Mouse (Mus musculus) cerebellum, adult 9-11 months (tissue): Measurements from ENCODE around the gene Trpm5.

Experiments used
- DNase-seq: peaks from one replicate; pipeline ENCODE4 v3.0.0; 2022

Trpm5 gene

DNA sequence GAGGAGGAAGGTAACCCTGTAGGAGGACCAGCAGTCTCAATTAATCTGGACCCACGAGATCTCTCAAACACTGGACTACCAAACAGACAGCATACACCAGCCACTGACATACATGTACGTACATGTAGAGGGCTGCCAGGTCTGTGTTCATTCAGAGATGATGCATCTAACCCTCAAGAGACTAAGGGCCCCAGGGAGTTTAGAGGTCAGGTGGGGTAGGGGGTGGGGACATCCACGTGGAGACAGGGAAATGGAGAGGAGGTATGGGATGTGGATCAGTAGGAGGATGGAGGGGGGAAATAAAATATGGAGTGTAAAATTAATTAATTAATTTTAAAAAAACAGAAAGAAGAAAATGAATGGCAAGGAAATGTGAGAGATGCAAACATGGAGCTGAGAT, 57.7 kb downstream of the Trpm5 start:
- no peak for DNase-seq

DNA sequence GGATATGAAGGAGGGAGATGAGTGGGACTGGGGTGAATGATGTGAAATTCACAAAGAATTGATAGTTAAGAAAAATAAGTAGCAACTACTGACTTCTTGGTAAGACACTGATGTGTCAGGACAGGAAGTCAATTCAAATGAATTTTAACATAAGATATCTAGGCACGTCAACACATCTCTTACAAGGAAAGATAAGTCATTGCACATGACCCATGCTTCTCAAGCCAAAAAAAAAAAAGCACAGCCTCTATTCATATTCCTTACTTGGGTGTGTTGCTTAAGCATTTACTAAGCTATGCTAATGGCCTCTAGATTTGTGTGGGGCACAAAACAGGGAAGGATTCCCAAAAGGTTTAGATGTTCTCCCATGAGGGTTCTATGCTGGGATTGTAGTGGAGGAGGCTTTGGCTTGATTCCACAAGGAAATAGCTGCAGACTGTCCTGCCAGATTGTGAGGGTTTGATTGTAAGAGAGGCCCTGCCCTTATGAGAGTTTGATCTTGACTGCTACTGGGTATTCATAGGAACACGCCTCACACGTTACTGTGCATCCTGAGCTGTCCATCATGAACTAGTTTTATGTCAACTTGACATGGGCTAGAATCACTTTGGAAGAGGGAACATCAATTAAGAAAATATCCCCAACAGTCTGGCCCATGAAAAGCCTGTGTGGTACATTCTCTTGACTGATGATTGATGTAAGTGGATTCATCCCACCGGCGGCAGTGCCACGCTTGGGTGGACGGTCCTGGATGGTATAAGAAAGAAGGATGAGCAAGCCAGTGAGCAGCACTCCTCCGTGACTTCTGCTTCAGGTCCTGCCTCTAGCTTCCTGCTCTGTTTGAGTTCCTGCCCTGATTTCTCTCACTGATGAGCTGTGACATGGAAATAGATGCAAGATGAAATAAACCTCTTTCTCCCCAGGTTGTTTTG, 59.7 kb downstream of the Trpm5 start:
- no peak for DNase-seq

DNA sequence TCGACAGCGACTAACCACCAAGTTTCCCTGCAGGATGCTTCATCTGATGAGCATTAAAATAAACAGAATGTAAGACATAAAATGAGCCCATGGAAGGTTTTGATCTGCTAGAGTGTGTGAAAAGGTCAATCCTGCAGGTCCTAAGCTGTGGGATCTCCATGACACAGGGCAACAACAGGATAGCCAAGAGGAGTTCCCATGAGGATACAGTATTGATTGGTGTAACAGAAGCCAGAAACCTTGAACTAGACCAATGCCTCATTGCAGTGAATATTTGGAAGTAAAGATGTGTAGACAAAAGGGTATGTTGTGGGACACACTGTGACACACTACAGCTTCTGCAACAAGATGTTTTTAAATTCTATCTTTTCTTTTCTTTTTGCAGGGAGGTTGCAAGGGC, 60.3 kb downstream of the Trpm5 start:
- DNase-seq, result no peak

DNA sequence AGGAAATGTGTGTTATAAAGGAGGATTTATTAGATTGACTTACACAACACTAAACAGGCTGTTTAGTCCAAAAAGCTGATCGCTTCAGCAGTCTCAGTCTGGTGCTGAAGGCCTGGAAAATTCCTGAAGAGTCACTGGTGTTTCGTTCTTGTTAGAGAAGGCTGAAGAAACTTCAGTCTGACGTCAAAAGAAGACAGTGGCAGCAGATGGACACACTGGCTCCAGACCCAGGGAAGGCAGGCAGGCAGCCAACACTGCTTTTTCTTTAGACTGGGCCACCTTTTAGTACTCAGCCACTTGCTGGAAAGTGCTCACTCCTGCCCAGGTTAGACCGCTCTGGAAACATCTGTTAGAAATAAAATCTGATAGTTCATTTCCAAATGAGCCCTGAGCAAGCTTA, 60.9 kb downstream of the Trpm5 start:
- DNase-seq, result no peak

DNA sequence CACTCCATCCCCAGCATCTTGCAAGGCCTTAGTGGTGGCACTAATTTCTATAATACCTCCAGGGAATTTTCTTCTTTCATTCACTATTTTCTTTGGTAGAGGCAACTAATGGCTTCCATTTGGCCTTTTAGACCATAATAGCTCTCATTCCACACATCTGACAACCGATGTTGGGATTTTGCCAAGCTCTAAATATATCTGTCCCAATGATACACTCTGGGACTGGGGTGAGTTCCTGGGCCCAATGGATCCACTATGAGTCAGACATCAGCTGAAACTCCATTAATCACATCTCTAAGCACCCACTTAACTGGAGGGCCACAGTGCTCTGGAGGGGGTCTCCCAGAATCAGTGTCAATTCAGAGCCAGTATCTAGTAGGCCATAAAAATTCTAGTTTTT, 62.6 kb downstream of the Trpm5 start:
- no peak for DNase-seq

DNA sequence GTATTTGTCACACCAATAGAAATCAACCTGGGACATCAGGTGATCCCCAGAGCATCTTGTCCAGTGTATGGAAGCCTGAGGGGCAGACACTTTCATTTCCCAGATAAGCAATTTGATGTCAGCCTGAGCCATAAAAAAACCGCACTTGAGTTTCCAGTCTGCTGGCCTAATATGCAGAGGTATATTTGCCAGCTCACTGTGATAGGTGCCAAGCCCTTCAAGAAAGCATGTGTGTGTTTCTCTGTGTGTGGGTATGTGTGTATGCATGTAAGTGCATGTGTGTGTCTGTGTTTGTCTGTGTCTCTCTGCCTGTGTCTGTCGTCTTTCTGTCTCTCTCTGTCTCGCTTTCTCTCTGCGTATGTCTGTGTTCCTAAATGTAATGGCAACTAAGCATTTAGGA, 67.2 kb downstream of the Trpm5 start:
- DNase-seq, result no peak

DNA sequence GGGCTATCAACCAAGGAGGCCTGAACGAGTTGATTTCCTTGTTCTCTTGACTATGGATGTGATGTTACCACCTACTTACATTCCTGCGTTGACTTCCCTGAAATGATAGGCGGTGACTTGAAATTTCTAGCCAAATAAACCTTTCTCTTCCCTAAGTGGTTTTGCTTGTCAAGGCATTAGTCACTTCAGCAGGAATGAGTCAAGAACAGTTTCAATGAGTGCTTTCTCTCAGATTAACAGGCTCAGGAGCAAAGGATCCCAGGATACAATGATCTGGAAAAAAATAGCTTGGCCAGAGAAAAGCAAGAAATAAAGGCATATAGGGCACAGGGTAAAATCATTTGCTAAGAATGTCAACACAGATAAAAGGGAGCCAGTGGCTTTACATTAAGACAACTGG, 68.9 kb downstream of the Trpm5 start:
- no peak for DNase-seq

DNA sequence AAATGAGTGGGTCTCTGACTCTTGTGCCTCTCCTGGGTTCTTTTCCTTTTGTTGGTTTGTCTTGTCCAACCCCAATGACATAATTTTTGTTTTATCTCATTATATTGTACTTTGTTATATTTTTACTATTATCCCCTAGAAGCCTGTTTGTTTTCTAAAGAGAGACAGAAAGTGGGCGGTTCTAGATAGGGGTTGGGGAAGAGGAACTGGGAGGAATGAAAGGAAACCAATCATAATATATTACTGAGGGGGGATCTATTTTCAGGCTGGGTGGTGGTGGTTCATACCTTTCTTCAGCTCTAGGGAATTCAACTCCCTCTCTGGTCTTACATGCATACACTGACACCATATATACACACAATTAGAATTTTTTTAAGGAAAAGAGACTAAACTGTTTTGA, 70.1 kb downstream of the Trpm5 start:
- DNase-seq, result no peak

DNA sequence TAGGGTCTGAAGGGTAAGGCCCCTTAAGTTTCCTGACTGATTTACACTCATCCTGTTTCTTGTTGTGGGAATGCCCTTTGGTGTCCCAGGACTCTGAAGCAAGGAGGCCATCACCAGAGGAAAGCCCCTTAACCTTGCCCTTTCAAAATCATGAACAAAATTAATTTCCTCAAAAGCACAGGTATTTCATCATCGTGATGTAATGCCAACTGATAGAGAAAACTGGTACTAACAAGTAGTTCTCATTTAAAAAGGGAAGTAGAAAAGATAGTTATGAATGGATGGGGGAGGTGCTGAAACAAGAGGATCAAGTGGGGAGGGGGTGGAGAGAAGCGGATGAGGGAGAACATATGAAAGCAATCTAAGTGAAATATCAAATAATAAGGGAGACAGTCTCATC, 70.9 kb downstream of the Trpm5 start:
- no peak for DNase-seq

DNA sequence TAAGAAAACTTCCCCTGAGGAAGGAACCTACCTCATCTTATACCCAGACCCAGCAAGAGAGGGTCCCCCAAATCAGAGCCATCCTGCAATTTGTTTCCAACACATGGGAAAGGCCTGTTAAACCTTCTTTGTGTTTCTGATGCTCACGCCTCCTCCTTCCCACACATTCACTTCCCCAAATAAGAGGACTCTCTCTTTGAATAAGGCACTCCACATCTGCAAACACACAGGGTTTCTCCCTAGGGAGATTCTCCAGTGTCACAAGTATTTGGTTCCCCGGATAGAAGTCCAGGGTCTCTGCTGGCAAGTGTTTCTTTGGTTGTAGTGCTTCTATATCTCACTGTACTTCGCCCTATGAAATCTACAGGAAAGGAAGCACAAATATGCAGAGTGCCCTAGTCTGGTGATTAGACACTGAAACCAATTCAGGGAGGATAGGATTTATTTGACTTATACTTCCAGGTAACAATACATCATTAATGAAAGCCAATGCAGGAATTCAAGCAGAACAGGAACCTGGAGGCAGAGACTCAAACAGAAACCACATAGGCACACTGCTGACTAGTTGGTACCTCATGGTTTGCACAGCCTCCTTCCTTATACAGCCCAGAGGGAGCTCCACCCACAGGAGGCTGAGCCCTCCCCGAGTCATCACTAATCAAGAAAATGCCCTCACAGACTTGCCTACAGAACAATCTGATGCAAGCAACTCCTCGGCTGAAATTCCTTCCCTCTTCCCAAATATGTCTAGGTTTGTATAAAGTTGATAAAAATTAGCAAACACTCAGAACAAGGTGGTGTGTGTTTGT, 72.9 kb downstream of the Trpm5 start:
- DNase-seq, result no peak

DNA sequence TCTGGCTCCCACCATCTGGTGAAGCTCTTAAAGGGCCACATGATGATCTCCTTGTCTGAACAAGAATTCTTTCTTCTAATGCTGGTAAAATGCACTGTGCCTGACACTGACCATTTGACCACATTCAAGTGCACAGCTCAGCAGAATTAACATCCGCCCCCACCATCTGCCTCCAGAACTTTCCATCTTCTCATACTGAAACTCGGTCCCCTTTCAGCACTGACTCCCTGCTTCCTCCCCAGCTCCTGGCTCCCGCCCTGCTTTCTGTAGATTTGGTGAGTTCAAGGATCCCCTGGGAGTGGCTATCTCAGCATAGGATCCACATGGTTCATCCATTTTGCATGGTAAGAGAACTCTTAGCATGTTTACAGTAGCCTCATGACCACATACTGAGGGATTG, 73.7 kb downstream of the Trpm5 start:
- no peak for DNase-seq

DNA sequence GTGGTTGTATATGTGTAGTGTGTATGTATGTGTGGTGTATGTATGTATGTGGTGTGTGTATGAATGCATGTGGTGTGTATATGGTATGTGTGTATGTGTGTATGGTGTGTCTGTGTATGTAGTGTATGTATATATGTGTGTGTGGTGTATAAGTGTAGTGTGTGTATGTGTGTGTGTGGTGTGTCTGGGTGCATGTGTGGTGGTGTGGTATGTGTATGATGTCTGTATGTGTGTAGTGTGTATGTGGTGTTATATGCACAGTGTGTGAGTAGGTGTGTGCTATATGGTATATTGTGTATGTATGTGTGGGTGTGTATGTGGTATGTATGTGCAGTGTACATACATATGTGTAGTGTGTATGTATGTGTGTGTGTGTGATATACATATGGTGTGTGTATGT, 74.4 kb downstream of the Trpm5 start:
- no peak for DNase-seq
